Mouse (Mus musculus): ENCODE measurements around the gene Nanos2.

GRCm38 (mm10) chr7:19010581-19010980, 23.4 kb downstream of the Nanos2 start:
- no peak for TF ChIP-seq CTCF (IDR thresholded peaks at IDR 0.05; ENCODE audit: borderline replicate concordance, extremely low read depth, insufficient read depth, insufficient read length)
- no peak for TF ChIP-seq POLR2A (IDR thresholded peaks at IDR 0.05; ENCODE audit: borderline replicate concordance, extremely low read depth, insufficient read depth, insufficient read length, poor library complexity, severe bottlenecking)

All from brain, embryonic 14.5 days (tissue).